Mouse (Mus musculus): Measurements from ENCODE around the gene Cemip. TPM values are rescaled to one million over a fixed set of nuclear protein-coding genes. Genes with fewer than 3 reads are reported as not detected.

The Cemip gene
- under 0.01 and 0.04 TPM in 2 replicates for total RNA-seq (2012; rRNA removed)
- total RNA-seq (2014; rRNA removed): not detected in 2 replicates
- polyA plus RNA-seq (2012; ENCODE audit: insufficient read length, low read depth): not detected in 2 replicates

GRCm38 (mm10) chr7:84086039-84086829 is at the start of gene Cemip:
Gene Cemip (minus strand): TSS chr7:84086502.
- DNase-seq (ENCODE audit: extremely low read depth): peak; percentile 45
- H3K9ac ChIP-seq (ENCODE audit: insufficient read depth, low read depth): no peak within 1 kb of the TSS
- dilution Hi-C loops (cut with MboI; ENCODE audit: extremely low pct_ligation_motif_present, extremely low pct_unique_long_range_greater_than_20kb, low sequenced_read_pairs) (no loop called here), in situ Hi-C loops (cut with MboI; ENCODE audit: low pct_ligation_motif_present, low pct_unique_long_range_greater_than_20kb, low sequenced_read_pairs) (loop anchor here (5.0 to 10.0 kb wide), 2 partner anchors 171 to 191 kb away; no protein-coding TSS in a partner anchor)
- H3K4me1 ChIP-seq (ENCODE audit: control insufficient read depth in 1 of 2, insufficient read depth in 2 of 2): peaks cover 2 to 17% of the 10 kb centered on the region in 2 experiments; a peak in 3 of 4 replicates
- no peak within 1 kb of the TSS for H3K27ac ChIP-seq (ENCODE audit: insufficient read depth, low read depth)
- no peaks in the 10 kb centered on the region for H3K9me3 ChIP-seq (replicated peaks; ENCODE audit: low read length)
- no peaks in the 10 kb centered on the region for H3K36me3 ChIP-seq (replicated peaks in 1 of 2; ENCODE audit: control insufficient read depth in 1 of 2, insufficient read depth in 1 of 2, low read length in 1 of 2)
- TF ChIP-seq ETS1 (conservative IDR thresholded peaks at IDR 0.05; ENCODE audit: low read depth, low read length): no peak
- peak in 1 of 2 experiments; percentile 87; a peak in 2 of 4 replicates for TF ChIP-seq CTCF (conservative IDR thresholded peaks at IDR 0.05 in 1 of 2, IDR thresholded peaks at IDR 0.05 in 1 of 2; ENCODE audit: low read depth in 2 of 2, low read length in 2 of 2)
- TF ChIP-seq IRF4 (IDR thresholded peaks at IDR 0.05; ENCODE audit: low read depth, low read length): no peak
- peak; percentile 85 for TF ChIP-seq SMC3 (IDR thresholded peaks at IDR 0.05; ENCODE audit: low read depth, low read length)
- 0 out of 2 replicates have a peak, but pooled peaks have one; percentile 31 for TF ChIP-seq ZC3H11A (IDR thresholded peaks at IDR 0.05; ENCODE audit: low read depth, low read length)
- no peak for TF ChIP-seq NRF1 (IDR thresholded peaks at IDR 0.05; ENCODE audit: low read depth, low read length)
- TF ChIP-seq KAT2A (IDR thresholded peaks at IDR 0.05; ENCODE audit: insufficient replicate concordance, low read length): no peak
- TF ChIP-seq ZKSCAN1 (IDR thresholded peaks at IDR 0.05; ENCODE audit: borderline replicate concordance, low read depth, low read length): no peak
- TF ChIP-seq RAD21 (IDR thresholded peaks at IDR 0.05; ENCODE audit: low read depth, low read length): peak; percentile 81
- no peak for TF ChIP-seq ZNF384 (IDR thresholded peaks at IDR 0.05; ENCODE audit: low read depth, low read length)
- peaks cover 35% of the 10 kb centered on the region for H3K27me3 ChIP-seq (replicated peaks)
- peak within 1 kb of the TSS; percentile 40 for H3K4me2 ChIP-seq (ENCODE audit: insufficient read depth, low read depth, poor library complexity, severe bottlenecking)
- no peak within 1 kb of the TSS for H3K4me3 ChIP-seq (replicated peaks in 1 of 3; ENCODE audit: low read depth in 2 of 3, low read length in 2 of 3, poor library complexity in 1 of 3)
- no peaks in the 10 kb centered on the region for H3K79me2 ChIP-seq (replicated peaks; ENCODE audit: control insufficient read depth, extremely low read depth, insufficient read depth, poor library complexity, severe bottlenecking)

GRCm38 (mm10) chr7:84132704-84133103 is 46.4 kb upstream of the Cemip start:
- Histone ChIP-seq H3K36me3 (replicated peaks in 1 of 2; ENCODE audit: control insufficient read depth in 1 of 2, insufficient read depth in 1 of 2, low read length in 1 of 2) (peaks cover 0 to 53% of the 10 kb centered on the region in 2 experiments), H3K4me3 (replicated peaks in 1 of 3; ENCODE audit: low read depth in 2 of 3, low read length in 2 of 3, poor library complexity in 1 of 3) (no peak overlapping the region), H3K9me3 (replicated peaks; ENCODE audit: low read length) (no peaks in the 10 kb centered on the region), H3K4me2 (ENCODE audit: insufficient read depth, low read depth, poor library complexity, severe bottlenecking) (no peak overlapping the region), H3K27me3 (replicated peaks) (no peaks in the 10 kb centered on the region), H3K79me2 (replicated peaks; ENCODE audit: control insufficient read depth, extremely low read depth, insufficient read depth, poor library complexity, severe bottlenecking) (peaks cover 41% of the 10 kb centered on the region), H3K4me1 (ENCODE audit: control insufficient read depth in 1 of 2, insufficient read depth in 2 of 2) (peaks cover 5 to 52% of the 10 kb centered on the region in 2 experiments), H3K27ac (ENCODE audit: insufficient read depth, low read depth) (no peak overlapping the region), H3K9ac (ENCODE audit: insufficient read depth, low read depth) (no peak overlapping the region)
- TF ChIP-seq SMC3 (IDR thresholded peaks at IDR 0.05; ENCODE audit: low read depth, low read length) (no peak), CHD1 (IDR thresholded peaks at IDR 0.05; ENCODE audit: low read depth, low read length) (no peak), USF1 (IDR thresholded peaks at IDR 0.05; ENCODE audit: low read depth, low read length) (no peak), USF2 (conservative IDR thresholded peaks at IDR 0.05; ENCODE audit: low read depth, low read length) (no peak), HCFC1 (IDR thresholded peaks at IDR 0.05; ENCODE audit: low read depth, low read length) (no peak)
- in situ Hi-C loops (cut with MboI; ENCODE audit: low pct_ligation_motif_present, low pct_unique_long_range_greater_than_20kb, low sequenced_read_pairs): no loop called here
- no peak for DNase-seq (ENCODE audit: extremely low read depth)
- dilution Hi-C loops (cut with MboI; ENCODE audit: extremely low pct_ligation_motif_present, extremely low pct_unique_long_range_greater_than_20kb, low sequenced_read_pairs): no loop called here

All from CH12.LX (cell line).